Mouse (Mus musculus) bone marrow, adult 2 months (tissue): ENCODE data around the gene Ier2. TPM values are rescaled to one million over a fixed set of nuclear protein-coding genes. Genes with fewer than 3 reads are reported as not detected.
A peak's percentile ranks its signal among the peaks of the same experiment; 100 is the strongest.

Experiments
- H3K27ac ChIP-seq: fragments of 200-500 bp; 2 replicates; pipeline ENCODE4 v1.5.1; 2012; ENCODE audit warnings: low read depth, mild to moderate bottlenecking, control low read depth, inconsistent platforms, low read length; ENCODE audit not compliant: control insufficient read depth, poor library complexity, insufficient read depth
- H3K4me1 ChIP-seq: fragments of 200-500 bp; 2 replicates; pipeline ENCODE4 v1.6.1; 2011; ENCODE audit warnings: low read length; ENCODE audit not compliant: control insufficient read depth, insufficient read depth
- H3K4me3 ChIP-seq: fragments of 200-500 bp; replicated peaks from 2 replicates; pipeline ENCODE3; 2011; ENCODE audit warnings: mild to moderate bottlenecking, low read depth, low read length, control low read depth; ENCODE audit not compliant: control insufficient read depth
- CTCF ChIP-seq: fragments of 200-500 bp; IDR thresholded peaks from 2 replicates; pipeline ENCODE4 v1.5.1; 2011; ENCODE audit warnings: low read length, control low read depth; ENCODE audit not compliant: control insufficient read depth, insufficient read depth
- POLR2A ChIP-seq: fragments of 200-500 bp; IDR thresholded peaks from 2 replicates; pipeline ENCODE4 v1.6.1; 2011; ENCODE audit warnings: low read depth, mild to moderate bottlenecking, control low read depth, low read length, borderline replicate concordance; ENCODE audit not compliant: control insufficient read depth
- WGBS: fragments of 180-500 bp; shearing (Covaris S2); methylation state at CpG from one replicate; pipeline ENCODE4 v1.1.7; 2018; 5-methylcytosine and 5-hydroxymethylcytosine counted together
- polyA plus RNA-seq: library from polyadenylated mRNA; stranded (reverse); fragments of >200 nt; gene quantifications from 2 replicates; pipeline ENCODE4 v1.2.4, GENCODE M21; 2011; ENCODE audit warnings: low replicate concordance; ENCODE audit not compliant: missing spikeins, insufficient read depth, insufficient read length

Gene Ier2
- polyA plus RNA-seq, 1 experiment, result 49.9 TPM

GRCm38 (mm10) chr8:84689091-84689915 is 26.7 kb upstream of the Ier2 start:
- TF ChIP-seq CTCF, result no peak
- TF ChIP-seq POLR2A, result no peak
- under 1% methylated on average over 47 of the region's 47 CpGs for WGBS
- Histone ChIP-seq H3K4me1 (peaks cover 4% of the 10 kb centered on the region; the same call in 1 of the 2 replicates), H3K4me3 (peak overlapping the region; percentile 66), H3K27ac (no peak overlapping the region)

GRCm38 (mm10) chr8:84687705-84688100 is 25.1 kb upstream of the Ier2 start, which contains the start of gene Nacc1:
Nacc1 (minus strand) TSS chr8:84687862.
- Histone ChIP-seq H3K27ac (peak within 1 kb of the TSS; percentile 89), H3K4me3 (peak within 1 kb of the TSS; percentile 78), H3K4me1 (peaks cover 4% of the 10 kb centered on the region; the same call in 1 of the 2 replicates)
- under 1% methylated on average over 37 of the region's 37 CpGs for WGBS
- TF ChIP-seq POLR2A (peak; percentile 69; the same call in 1 of the 2 replicates), CTCF (no peak)

- peak overlapping the region; percentile 78 for H3K4me3 ChIP-seq
- TF ChIP-seq CTCF, result no peak
- no peak for TF ChIP-seq POLR2A
- peaks cover 4% of the 10 kb centered on the region; the same call in 1 of the 2 replicates for H3K4me1 ChIP-seq
- 1% methylated on average over 60 of the region's 62 CpGs for WGBS
- H3K27ac ChIP-seq, result peak overlapping the region; percentile 89
Observed at GRCm38 (mm10) chr8:84687003-84687704, 24.5 kb upstream of the Ier2 start.

DNA sequence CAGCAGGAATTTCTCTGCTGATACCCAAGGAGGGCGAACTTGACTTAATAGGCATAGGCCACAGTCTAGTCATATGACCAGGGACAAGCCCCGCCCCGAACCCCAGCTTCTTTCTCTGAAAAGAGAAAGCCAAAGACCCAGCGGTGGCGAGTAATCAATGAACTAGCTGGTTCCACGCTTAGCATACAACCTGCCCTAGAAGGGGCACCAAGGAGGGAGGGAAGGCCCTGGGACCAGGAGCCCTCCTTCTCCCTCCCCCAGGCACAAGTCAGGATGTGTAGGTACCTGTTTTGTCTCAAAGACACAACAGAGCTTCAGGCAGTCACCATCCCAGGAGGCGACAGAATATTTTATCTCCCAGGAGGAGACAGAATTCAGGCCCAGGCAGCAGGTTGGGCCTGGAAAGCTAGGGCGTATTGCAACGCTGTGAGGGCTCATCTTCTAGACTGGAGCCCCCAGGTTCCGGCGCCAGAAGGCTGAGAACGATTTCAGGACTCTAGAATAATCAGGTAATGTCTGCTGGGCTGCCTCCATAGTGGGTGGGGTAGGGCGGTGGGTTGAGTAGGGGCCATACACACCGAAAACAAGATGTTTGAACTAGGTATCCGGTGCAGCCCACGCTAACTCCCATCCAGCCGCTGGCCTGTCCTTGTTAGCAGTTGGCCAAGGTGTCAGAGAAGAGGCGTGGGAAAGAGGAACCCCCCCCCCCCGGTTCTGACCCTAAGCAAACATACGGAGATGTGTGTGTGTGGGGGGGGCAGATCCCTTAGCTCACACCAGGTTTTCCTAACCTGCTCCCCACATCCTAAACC is 23.7 kb upstream of the Ier2 start, which contains the start of gene Trmt1:
Gene Trmt1, plus strand, starts transcription at position 117 of the 812 bp plus-strand sequence.
- Histone ChIP-seq H3K27ac (peak within 1 kb of the TSS; percentile 85), H3K4me1 (peaks cover 4% of the 10 kb centered on the region; the same call in 1 of the 2 replicates), H3K4me3 (peak within 1 kb of the TSS; percentile 78)
- WGBS, result 4% methylated on average over 20 of the region's 20 CpGs
- TF ChIP-seq POLR2A, result no peak
- no peak for TF ChIP-seq CTCF

DNA sequence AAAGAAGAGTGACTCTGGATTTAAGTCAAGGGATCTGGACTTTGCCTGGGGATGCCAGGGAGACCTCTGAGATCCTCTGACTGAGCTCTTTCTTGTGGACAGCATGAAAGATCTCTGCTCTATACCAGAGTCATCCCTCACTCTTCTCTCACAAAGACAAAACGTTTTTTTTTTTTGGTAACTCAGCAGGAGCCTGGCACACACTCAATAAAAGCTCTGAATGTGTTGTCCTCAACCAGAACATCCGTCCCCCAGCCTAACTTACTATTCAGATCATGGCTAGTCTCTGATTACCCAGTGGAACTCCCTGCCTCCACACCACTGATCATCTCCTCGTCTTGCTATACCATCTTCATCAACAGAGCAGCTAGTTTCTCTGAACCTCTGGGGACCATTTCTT is 21.9 kb upstream of the Ier2 start:
- Histone ChIP-seq H3K27ac (no peak overlapping the region), H3K4me1 (peaks cover 4% of the 10 kb centered on the region; the same call in 1 of the 2 replicates), H3K4me3 (no peak overlapping the region)
- WGBS, result 59% methylated on average over 3 of the region's 3 CpGs
- no peak for TF ChIP-seq CTCF

GRCm38 (mm10) chr8:84682257-84682656 is 19.6 kb upstream of the Ier2 start:
- peaks cover 4% of the 10 kb centered on the region; the same call in 1 of the 2 replicates for H3K4me1 ChIP-seq
- H3K27ac ChIP-seq, result no peak overlapping the region
- H3K4me3 ChIP-seq, result no peak overlapping the region
- 33% methylated on average over 2 of the region's 2 CpGs for WGBS
- TF ChIP-seq POLR2A (no peak), CTCF (no peak)

DNA sequence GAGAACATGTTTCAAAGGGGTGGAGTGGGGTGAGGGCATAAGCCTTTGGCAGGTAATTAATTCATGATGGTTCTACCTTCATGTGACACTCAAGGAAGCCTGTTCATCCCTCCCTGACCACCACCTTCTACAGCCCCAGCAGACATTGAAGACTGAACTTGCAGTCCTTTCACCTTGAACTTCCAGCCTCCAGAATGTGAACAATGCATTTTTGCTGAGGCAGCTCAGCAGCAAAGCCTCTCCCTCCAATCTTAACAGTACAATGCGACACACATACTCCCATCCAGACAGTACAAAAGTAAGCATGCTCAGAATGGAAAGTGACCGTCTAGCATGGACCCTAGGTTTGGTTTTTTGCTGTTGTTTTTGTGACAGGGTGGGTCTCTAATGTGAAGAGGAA is 18.8 kb upstream of the Ier2 start:
- Histone ChIP-seq H3K4me3 (no peak overlapping the region), H3K4me1 (peaks cover 2% of the 10 kb centered on the region; the same call in 1 of the 2 replicates), H3K27ac (no peak overlapping the region)
- WGBS, result 71% methylated on average over 2 of the region's 2 CpGs
- TF ChIP-seq CTCF, result no peak
